8 mouse cellular contexts compared by ENCODE assay signal in genomic region chr16:87354075-87354583, GRCm38 (mm10). TPM values are rescaled to one million over a fixed set of nuclear protein-coding genes. Genes with fewer than 3 reads are reported as not detected.
DNase-seq lines count a peak whose midpoint lies in the region; ATAC-seq and TF ChIP-seq lines count a peak whose summit lies in the region.

Gene N6amt1 (plus strand): TSS chr16:87354185.

- under 1% methylated on average over 48 of the region's 48 CpGs for WGBS in forebrain, embryonic 12.5 days
- under 1% methylated on average over 47 of the region's 48 CpGs for WGBS in heart, postnatal 0 days
- WGBS in liver, embryonic 16.5 days (ENCODE audit: insufficient replicate concordance), result under 1% methylated on average over 48 of the region's 48 CpGs
- WGBS in neural tube, embryonic 13.5 days, result 0% methylated on average over 48 of the region's 48 CpGs

- dilution Hi-C loops in CH12.LX (cut with MboI; ENCODE audit: extremely low pct_ligation_motif_present, extremely low pct_unique_long_range_greater_than_20kb, low sequenced_read_pairs), result no loop called here

- H3K27ac ChIP-seq in CH12.LX (ENCODE audit: insufficient read depth, low read depth), result peak within 1 kb of the TSS; percentile 93
- peak within 1 kb of the TSS; percentile 90 for H3K27ac ChIP-seq in forebrain, embryonic 12.5 days
- peak within 1 kb of the TSS; percentile 98 for H3K27ac ChIP-seq in heart, postnatal 0 days (ENCODE audit: low read depth)
- peak within 1 kb of the TSS; percentile 90 for H3K27ac ChIP-seq in liver, embryonic 16.5 days (ENCODE audit: low read length)
- peak within 1 kb of the TSS; percentile 90 for H3K27ac ChIP-seq in neural tube, embryonic 13.5 days (replicated peaks)
- peak within 1 kb of the TSS; percentile 100 for H3K27ac ChIP-seq in testis, adult 2 months (ENCODE audit: control insufficient read depth, insufficient read depth, low read depth, low read length)

- peak within 1 kb of the TSS; percentile 75 for H3K9ac ChIP-seq in CH12.LX (ENCODE audit: insufficient read depth, low read depth)
- H3K9ac ChIP-seq in forebrain, embryonic 12.5 days, result peak within 1 kb of the TSS; percentile 63
- peak within 1 kb of the TSS; percentile 74 for H3K9ac ChIP-seq in heart, postnatal 0 days (replicated peaks; ENCODE audit: low read depth, low read length)
- H3K9ac ChIP-seq in liver, embryonic 16.5 days (ENCODE audit: low read depth, low read length), result peak within 1 kb of the TSS; percentile 79
- H3K9ac ChIP-seq in neural tube, embryonic 13.5 days, result peak within 1 kb of the TSS; percentile 75

- H3K9me3 ChIP-seq in CH12.LX (replicated peaks; ENCODE audit: low read length), result peaks cover 2% of the 10 kb centered on the region
- no peaks in the 10 kb centered on the region for H3K9me3 ChIP-seq in forebrain, embryonic 12.5 days
- no peaks in the 10 kb centered on the region for H3K9me3 ChIP-seq in heart, postnatal 0 days (replicated peaks; ENCODE audit: control insufficient read depth, low read length)
- H3K9me3 ChIP-seq in liver, embryonic 16.5 days (replicated peaks; ENCODE audit: control insufficient read depth, low read length), result no peaks in the 10 kb centered on the region
- no peaks in the 10 kb centered on the region for H3K9me3 ChIP-seq in neural tube, embryonic 13.5 days

- no peaks in the 10 kb centered on the region for H3K27me3 ChIP-seq in CH12.LX (replicated peaks)
- H3K27me3 ChIP-seq in forebrain, embryonic 12.5 days, result peaks cover 1% of the 10 kb centered on the region; the same call in 1 of the 2 replicates
- H3K27me3 ChIP-seq in heart, postnatal 0 days (ENCODE audit: control insufficient read depth, insufficient read depth, low read length), result no peaks in the 10 kb centered on the region
- H3K27me3 ChIP-seq in liver, embryonic 16.5 days (ENCODE audit: control insufficient read depth, insufficient read depth, low read depth, low read length), result no peaks in the 10 kb centered on the region
- peaks cover 10% of the 10 kb centered on the region for H3K27me3 ChIP-seq in neural tube, embryonic 13.5 days
- no peaks in the 10 kb centered on the region for H3K27me3 ChIP-seq in testis, adult 2 months (ENCODE audit: control insufficient read depth, insufficient read depth, low read length)

- peaks cover 8 to 26% of the 10 kb centered on the region in 2 experiments for H3K36me3 ChIP-seq in CH12.LX (replicated peaks in 1 of 2; ENCODE audit: control insufficient read depth in 1 of 2, insufficient read depth in 1 of 2, low read length in 1 of 2)
- H3K36me3 ChIP-seq in forebrain, embryonic 12.5 days (replicated peaks), result peaks cover 11% of the 10 kb centered on the region
- H3K36me3 ChIP-seq in heart, postnatal 0 days (replicated peaks; ENCODE audit: control insufficient read depth, insufficient read depth, low read length), result peaks cover 26% of the 10 kb centered on the region
- H3K36me3 ChIP-seq in liver, embryonic 16.5 days (ENCODE audit: control insufficient read depth, insufficient read depth), result peaks cover 4% of the 10 kb centered on the region; the same call in 1 of the 2 replicates
- H3K36me3 ChIP-seq in neural tube, embryonic 13.5 days, result peaks cover 24% of the 10 kb centered on the region
- no peaks in the 10 kb centered on the region; the same call in none of the 2 replicates for H3K36me3 ChIP-seq in testis, adult 2 months (ENCODE audit: control insufficient read depth, insufficient read depth, low read length)

- H3K4me2 ChIP-seq in CH12.LX (ENCODE audit: insufficient read depth, low read depth, poor library complexity, severe bottlenecking), result peak within 1 kb of the TSS; percentile 87; the same call in 1 of the 2 replicates
- H3K4me2 ChIP-seq in forebrain, embryonic 12.5 days, result peak within 1 kb of the TSS; percentile 48
- peak within 1 kb of the TSS; percentile 52 for H3K4me2 ChIP-seq in heart, postnatal 0 days (ENCODE audit: low read depth, low read length)
- H3K4me2 ChIP-seq in liver, embryonic 16.5 days (ENCODE audit: low read depth, low read length), result peak within 1 kb of the TSS; percentile 54
- H3K4me2 ChIP-seq in neural tube, embryonic 13.5 days, result peak within 1 kb of the TSS; percentile 57

- TF ChIP-seq EP300 in CH12.LX (IDR thresholded peaks at IDR 0.05; ENCODE audit: low read length), result no peak
- TF ChIP-seq EP300 in heart, postnatal 0 days (IDR thresholded peaks at IDR 0.05; ENCODE audit: low read depth), result peak; percentile 85

- in situ Hi-C loops in CH12.LX (cut with MboI; ENCODE audit: low pct_ligation_motif_present, low pct_unique_long_range_greater_than_20kb, low sequenced_read_pairs), result loop anchor here (25.0 kb wide), 1 partner anchor 217 kb away; no protein-coding TSS in a partner anchor

- H3K4me1 ChIP-seq in CH12.LX (ENCODE audit: control insufficient read depth in 1 of 2, insufficient read depth in 2 of 2), result peaks cover 0 to 22% of the 10 kb centered on the region in 2 experiments; a peak in 2 of 4 replicates
- H3K4me1 ChIP-seq in forebrain, embryonic 12.5 days, result 0 out of 2 replicates have a peak, but pooled peaks cover 3% of the 10 kb centered on the region
- H3K4me1 ChIP-seq in heart, postnatal 0 days (ENCODE audit: control insufficient read depth, insufficient read depth), result 0 out of 2 replicates have a peak, but pooled peaks cover 4% of the 10 kb centered on the region
- H3K4me1 ChIP-seq in liver, embryonic 16.5 days (ENCODE audit: control insufficient read depth, low read depth, low read length), result no peaks in the 10 kb centered on the region
- H3K4me1 ChIP-seq in neural tube, embryonic 13.5 days (replicated peaks), result peaks cover 2% of the 10 kb centered on the region; the same call in 1 of the 2 replicates
- peaks cover 3% of the 10 kb centered on the region; the same call in 1 of the 2 replicates for H3K4me1 ChIP-seq in testis, adult 2 months (ENCODE audit: control insufficient read depth, insufficient read depth, low read length)

- peak; percentile 85 for TF ChIP-seq POLR2A in CH12.LX (IDR thresholded peaks at IDR 0.05; ENCODE audit: low read depth, low read length)
- TF ChIP-seq POLR2A in testis, adult 2 months (IDR thresholded peaks at IDR 0.05; ENCODE audit: control insufficient read depth, low read depth, low read length), result peak; percentile 88

- no peak for TF ChIP-seq CTCF in CH12.LX (conservative IDR thresholded peaks at IDR 0.05 in 1 of 2, IDR thresholded peaks at IDR 0.05 in 1 of 2; ENCODE audit: low read depth in 2 of 2, low read length in 2 of 2)
- no peak for TF ChIP-seq CTCF in heart, postnatal 0 days (IDR thresholded peaks at IDR 0.05; ENCODE audit: low read depth)
- no peak for TF ChIP-seq CTCF in testis, adult 2 months (IDR thresholded peaks at IDR 0.05; ENCODE audit: control insufficient read depth, insufficient read depth, insufficient replicate concordance, low read depth, low read length)

- no peak for TF ChIP-seq RAD21 in CH12.LX (IDR thresholded peaks at IDR 0.05; ENCODE audit: low read depth, low read length)

- ATAC-seq in forebrain, embryonic 12.5 days (ENCODE audit: low FRiP score), result peak; percentile 99
- ATAC-seq in heart, postnatal 0 days (ENCODE audit: insufficient read depth, low read depth), result peak; percentile 96
- peak; percentile 98 for ATAC-seq in liver, embryonic 16.5 days (ENCODE audit: low read depth)
- peak; percentile 99 for ATAC-seq in neural tube, embryonic 13.5 days (ENCODE audit: low read depth)

- H3K79me2 ChIP-seq in CH12.LX (replicated peaks; ENCODE audit: control insufficient read depth, extremely low read depth, insufficient read depth, poor library complexity, severe bottlenecking), result no peaks in the 10 kb centered on the region

- H3K4me3 ChIP-seq in CH12.LX (replicated peaks in 1 of 3; ENCODE audit: low read depth in 2 of 3, low read length in 2 of 3, poor library complexity in 1 of 3), result peak within 1 kb of the TSS; percentile 59 to 84 (median 74)
- peak within 1 kb of the TSS; percentile 60 for H3K4me3 ChIP-seq in forebrain, embryonic 12.5 days (replicated peaks)
- peak within 1 kb of the TSS; percentile 78 for H3K4me3 ChIP-seq in heart, postnatal 0 days (ENCODE audit: low read depth, low read length)
- H3K4me3 ChIP-seq in liver, embryonic 16.5 days (ENCODE audit: low read depth, low read length), result peak within 1 kb of the TSS; percentile 84
- H3K4me3 ChIP-seq in neural tube, embryonic 13.5 days, result peak within 1 kb of the TSS; percentile 68
- H3K4me3 ChIP-seq in testis, adult 2 months (ENCODE audit: control insufficient read depth, low read depth, low read length), result peak within 1 kb of the TSS; percentile 99

- DNase-seq in CH12.LX (ENCODE audit: extremely low read depth), result peak; percentile 98
- DNase-seq in c-Kit-positive CD71-positive TER-119-negative erythroid progenitor cells, embryonic 14.5 days (ENCODE audit: low read depth), result peak; percentile 91
- DNase-seq in heart, postnatal 0 days (ENCODE audit: low spot score), result peak; percentile 91
- peak; percentile 94 to 96 for DNase-seq in kidney, postnatal 4 days

TF ChIP-seq in CH12.LX, 34 proteins besides CTCF, POLR2A, EP300 and RAD21 (continues in another document):
- peak; percentile 98 for TF ChIP-seq NRF1 (IDR thresholded peaks at IDR 0.05; ENCODE audit: low read depth, low read length)
- TF ChIP-seq TCF12 (IDR thresholded peaks at IDR 0.05; ENCODE audit: low read depth, low read length), result peak; percentile 98
- TF ChIP-seq ETS1 (conservative IDR thresholded peaks at IDR 0.05; ENCODE audit: low read depth, low read length), result 0 out of 2 replicates have a peak, but pooled peaks have one; percentile 25
- TF ChIP-seq GABPA (IDR thresholded peaks at IDR 0.05; ENCODE audit: insufficient replicate concordance, low read depth, low read length), result no peak; the same call in 1 of the 2 replicates
- TF ChIP-seq BHLHE40 (IDR thresholded peaks at IDR 0.05; ENCODE audit: low read depth, low read length), result peak; percentile 63; the same call in 1 of the 2 replicates
- peak; percentile 84 for TF ChIP-seq POLR2AphosphoS2 (IDR thresholded peaks at IDR 0.05; ENCODE audit: low read depth, low read length)
- peak; percentile 97 for TF ChIP-seq MXI1 (IDR thresholded peaks at IDR 0.05; ENCODE audit: low read depth, low read length)
- TF ChIP-seq ELF1 (IDR thresholded peaks at IDR 0.05; ENCODE audit: low read depth, low read length), result peak; percentile 97
- no peak for TF ChIP-seq CHD1 (IDR thresholded peaks at IDR 0.05; ENCODE audit: low read depth, low read length)
- no peak for TF ChIP-seq RCOR1 (conservative IDR thresholded peaks at IDR 0.05; ENCODE audit: low read depth, low read length)
- TF ChIP-seq MAX (IDR thresholded peaks at IDR 0.05; ENCODE audit: low read length), result peak; percentile 98

RNA-seq across cellular contexts. Expression of gene N6amt1, which starts in this region (rescaled TPM):
- 10.8 and 11.8 TPM in 2 replicates for total RNA-seq in CH12.LX (2012; rRNA removed)
- total RNA-seq in CH12.LX (2014; rRNA removed), result 23.3 and 23.9 TPM in 2 replicates
- 18.1 and 18.2 TPM in 2 replicates for polyA plus RNA-seq in CH12.LX (2012; ENCODE audit: insufficient read length, low read depth)
- 16.2 and 16.5 TPM in 2 replicates for polyA plus RNA-seq in forebrain, embryonic 12.5 days (2016; fragmentation: Nextera tagmentation; extraction: Ambion mirVana)
- 13.9 and 20.9 TPM in 2 replicates for total RNA-seq in heart, postnatal 0 days (2014; rRNA removed; ENCODE audit: low replicate concordance)
- 33.9 and 40.4 TPM in 2 replicates for polyA plus RNA-seq in heart, postnatal 0 days (2015; fragmentation: Nextera tagmentation; extraction: Ambion mirVana)
- 5.2 and 6.2 TPM in 2 replicates for polyA plus RNA-seq in liver, embryonic 16.5 days (2015; fragmentation: Nextera tagmentation; extraction: Ambion mirVana)
- 20.1 and 21.2 TPM in 2 replicates for polyA plus RNA-seq in neural tube, embryonic 13.5 days (2015; fragmentation: Nextera tagmentation; extraction: Ambion mirVana)
- polyA plus RNA-seq in testis, adult 2 months (2012; rRNA removed), result 3.0 and 3.6 TPM in 2 replicates

Comparison
In these comparisons a context has a peak if more than half of its experiments do, and no peak if none do; other contexts are left out.
1. Peak in every context shown above with its lines: DNase-seq, ATAC-seq, H3K4me3 ChIP-seq and H3K27ac ChIP-seq.